Mouse (Mus musculus) kidney, postnatal 14 days (tissue): ENCODE measurements around the gene Slc25a34.

ENCODE experiments used
- DNase-seq: peaks from one replicate; pipeline ENCODE4 v3.0.0; 2022; ENCODE audit warnings: mixed read lengths

Gene Slc25a34

GRCm38 (mm10) chr4:141617299-141617698 lies 6.3 kb downstream of the Slc25a34 start:
- peak; percentile 82 for DNase-seq

DNA sequence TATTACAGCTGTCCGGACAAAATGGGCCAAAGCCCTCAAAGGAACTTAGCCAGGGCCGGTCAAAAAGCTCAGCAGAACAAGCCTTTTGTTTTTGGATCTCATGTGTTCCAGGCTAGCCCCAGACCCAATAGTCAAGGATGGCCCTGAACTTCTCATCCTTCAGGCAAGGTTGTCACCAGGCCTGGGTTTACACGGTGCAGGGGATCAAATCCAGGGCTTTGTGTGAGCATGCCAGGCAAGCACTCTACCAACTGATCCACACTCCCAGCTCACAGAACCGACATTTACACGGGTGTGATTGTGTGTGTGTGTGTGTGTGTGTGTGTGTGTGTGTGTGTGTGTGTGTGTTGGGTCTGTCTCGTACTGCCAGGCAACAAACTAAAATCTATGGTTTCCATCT lies 6.8 kb downstream of the Slc25a34 start:
- no peak for DNase-seq

DNA sequence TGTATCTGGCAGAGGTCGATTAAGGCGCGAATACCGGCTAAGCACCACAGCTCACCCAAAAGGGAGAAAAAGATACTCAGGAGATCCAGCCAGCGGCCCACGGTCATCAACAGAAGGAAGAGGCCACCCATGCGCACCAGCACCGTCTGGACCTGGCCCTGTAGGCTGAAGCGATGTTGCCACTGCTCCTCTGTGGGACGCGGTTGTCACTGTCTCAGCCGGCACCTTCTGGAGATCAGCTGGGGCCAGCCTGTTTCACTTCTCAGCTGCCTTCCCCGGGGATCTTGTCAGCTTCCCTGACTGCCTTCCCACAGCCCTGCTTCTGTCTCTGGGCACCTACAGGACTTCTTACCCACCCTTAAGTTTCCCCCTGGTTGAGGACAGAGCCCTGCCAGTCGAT lies 8.7 kb downstream of the Slc25a34 start:
- DNase-seq: no peak

DNA sequence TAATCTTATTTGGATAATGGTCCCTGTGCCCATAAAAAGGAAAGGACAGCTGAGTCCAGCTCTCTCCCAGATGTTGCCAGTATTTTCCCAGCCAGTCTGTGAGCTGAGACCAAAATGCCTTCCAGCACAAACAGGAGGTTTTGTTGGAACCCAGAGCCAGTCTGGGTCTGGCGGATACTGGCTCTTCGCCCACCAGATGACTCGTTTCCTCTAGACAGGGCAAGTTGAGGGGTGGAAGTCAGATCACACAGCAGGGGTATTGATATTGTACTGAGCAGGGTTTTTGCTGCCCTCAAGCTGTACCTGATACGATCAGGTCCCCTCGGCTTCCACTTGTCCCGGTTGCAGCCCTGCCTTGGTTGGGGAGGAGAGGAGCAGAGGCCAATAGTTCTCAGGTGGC lies 14.1 kb downstream of the Slc25a34 start:
- DNase-seq: peak; percentile 64

DNA sequence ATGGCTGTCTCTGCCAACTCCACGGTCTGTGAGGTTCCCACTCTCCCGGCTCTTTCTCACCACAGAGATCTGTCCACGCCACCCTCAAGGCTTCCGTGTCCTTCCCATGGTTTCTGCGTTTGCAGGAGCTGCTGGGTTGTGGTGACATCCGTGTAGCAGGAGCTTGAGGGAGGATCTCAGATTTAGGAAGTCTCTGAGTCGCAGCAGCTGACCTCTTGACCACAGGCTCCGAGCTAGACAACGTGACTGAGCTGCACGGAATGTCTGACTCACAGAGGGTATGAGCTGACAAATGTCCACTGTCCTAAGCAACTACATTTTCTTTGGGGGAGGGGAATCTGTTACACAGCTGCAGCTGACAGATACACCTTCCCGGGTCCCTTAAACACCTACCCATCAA lies 17.8 kb downstream of the Slc25a34 start, which contains the start of gene Fblim1:
Gene Fblim1 (minus strand): TSS at position 236 of the 400 bp plus-strand sequence.
- no peak for DNase-seq

DNA sequence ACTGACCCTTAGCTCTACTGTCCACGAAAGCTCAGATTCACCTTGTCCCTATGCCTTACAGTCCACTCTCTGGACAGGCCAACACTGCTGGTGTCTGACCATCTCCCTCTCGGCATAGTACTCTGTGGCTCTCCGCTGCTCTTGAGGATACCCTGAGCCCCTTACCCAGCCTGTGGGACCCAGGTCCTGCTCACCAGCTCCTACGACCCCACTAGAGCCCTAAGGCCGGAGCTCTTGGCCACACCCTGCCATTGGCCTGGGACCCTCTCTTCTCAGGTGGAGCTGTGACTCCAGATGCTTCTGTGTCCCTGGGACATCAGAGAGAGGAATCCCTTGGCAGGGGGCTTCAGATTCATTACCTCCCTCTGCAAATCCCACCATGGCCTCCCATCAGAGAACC lies 18.2 kb downstream of the Slc25a34 start:
- DNase-seq: no peak

DNA sequence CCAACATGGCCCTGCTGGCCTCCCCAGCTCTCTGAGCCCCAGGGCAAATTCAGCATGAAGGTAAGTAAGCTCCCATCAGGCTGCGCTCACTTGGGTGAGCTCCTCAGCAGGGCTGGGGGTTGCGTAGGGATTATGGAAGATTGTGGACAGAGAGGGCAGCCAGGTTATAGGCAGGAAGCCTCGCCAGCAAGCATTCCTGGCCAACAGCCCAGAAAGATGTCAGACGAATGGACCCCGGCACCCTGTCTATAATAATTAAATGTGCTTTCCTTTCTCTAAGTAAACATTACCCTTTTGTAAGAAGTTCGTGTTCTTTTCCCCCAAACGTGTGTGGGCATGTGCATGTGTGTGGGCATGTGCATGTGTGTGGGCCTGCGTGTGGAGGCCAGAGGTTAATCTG lies 19.1 kb downstream of the Slc25a34 start:
- DNase-seq: peak; percentile 91

DNA sequence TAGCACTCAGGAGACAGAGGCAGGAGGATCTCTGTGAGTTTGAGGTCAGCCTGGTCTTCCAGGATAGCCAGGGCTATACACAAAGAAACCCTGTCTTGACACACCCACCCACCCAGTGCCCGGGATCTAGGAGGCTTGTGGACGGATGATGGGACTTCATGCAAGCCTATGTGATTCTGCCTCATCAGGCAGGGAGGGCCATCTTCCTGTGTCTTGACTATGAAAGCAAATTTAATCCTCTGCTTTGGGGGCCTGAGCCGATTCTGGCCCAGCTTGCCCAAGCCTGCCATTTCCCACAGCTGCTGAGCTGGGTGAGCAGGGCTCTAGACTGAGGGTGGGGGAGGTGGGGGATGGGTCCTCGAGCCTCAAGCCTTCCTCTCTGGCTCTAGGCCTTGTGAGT lies 19.7 kb downstream of the Slc25a34 start:
- no peak for DNase-seq

DNA sequence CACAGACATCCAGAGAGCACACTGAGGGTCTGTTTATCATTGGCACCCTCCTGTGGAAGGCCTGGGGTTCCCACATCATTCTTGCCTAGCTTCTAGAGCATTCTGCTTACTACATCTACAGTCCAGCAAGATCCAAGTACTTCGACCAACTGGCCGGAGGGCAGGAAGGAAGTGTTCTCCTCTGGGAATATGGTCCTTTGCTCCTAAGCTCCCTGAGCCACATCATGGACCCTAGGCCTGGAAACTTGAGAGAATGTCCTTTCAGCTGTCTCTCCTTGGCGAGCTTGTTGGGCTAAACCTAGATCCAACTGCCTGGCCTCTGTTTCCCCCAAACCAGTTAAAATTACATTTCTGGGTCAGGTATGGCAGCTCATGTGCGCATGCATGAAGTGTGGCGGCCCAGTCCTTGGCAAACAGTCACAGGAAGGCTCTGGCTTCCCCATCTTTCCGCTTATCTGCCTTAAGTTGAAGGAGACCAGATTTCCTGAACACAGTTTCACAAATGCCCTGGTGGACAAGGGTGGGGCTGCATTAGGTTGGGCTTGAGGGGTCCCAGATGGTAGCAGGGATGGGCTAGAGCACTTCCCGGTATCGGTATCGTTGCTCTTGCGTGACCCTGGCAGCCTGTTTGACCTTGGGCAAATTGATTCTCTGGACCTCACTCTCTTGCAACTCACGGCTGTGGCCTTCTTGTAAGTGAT lies 20.9 kb downstream of the Slc25a34 start:
- peak; percentile 54 for DNase-seq

- no peak for DNase-seq
Observed at GRCm38 (mm10) chr4:141601148-141601862, 22.3 kb downstream of the Slc25a34 start.

DNA sequence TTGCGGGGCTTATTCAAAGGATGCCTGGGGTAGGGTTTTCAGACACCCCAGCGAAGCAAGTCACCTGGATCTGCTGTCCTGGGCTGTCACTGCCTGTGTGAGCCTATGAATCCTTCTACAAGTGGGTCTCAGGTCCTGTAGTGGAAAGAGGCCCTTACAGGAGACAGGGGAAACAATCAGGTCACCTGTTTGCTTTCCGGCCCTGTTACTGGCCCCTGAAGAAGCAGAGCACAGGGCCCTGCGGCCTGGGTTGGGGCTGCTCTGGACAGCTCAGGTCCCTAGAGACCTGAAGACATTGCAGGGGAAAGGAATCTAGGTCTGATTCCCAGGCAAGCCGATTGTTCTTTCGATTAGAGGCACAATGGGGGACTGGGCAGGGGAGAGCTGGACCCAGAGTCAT lies 23.3 kb downstream of the Slc25a34 start:
- no peak for DNase-seq

DNA sequence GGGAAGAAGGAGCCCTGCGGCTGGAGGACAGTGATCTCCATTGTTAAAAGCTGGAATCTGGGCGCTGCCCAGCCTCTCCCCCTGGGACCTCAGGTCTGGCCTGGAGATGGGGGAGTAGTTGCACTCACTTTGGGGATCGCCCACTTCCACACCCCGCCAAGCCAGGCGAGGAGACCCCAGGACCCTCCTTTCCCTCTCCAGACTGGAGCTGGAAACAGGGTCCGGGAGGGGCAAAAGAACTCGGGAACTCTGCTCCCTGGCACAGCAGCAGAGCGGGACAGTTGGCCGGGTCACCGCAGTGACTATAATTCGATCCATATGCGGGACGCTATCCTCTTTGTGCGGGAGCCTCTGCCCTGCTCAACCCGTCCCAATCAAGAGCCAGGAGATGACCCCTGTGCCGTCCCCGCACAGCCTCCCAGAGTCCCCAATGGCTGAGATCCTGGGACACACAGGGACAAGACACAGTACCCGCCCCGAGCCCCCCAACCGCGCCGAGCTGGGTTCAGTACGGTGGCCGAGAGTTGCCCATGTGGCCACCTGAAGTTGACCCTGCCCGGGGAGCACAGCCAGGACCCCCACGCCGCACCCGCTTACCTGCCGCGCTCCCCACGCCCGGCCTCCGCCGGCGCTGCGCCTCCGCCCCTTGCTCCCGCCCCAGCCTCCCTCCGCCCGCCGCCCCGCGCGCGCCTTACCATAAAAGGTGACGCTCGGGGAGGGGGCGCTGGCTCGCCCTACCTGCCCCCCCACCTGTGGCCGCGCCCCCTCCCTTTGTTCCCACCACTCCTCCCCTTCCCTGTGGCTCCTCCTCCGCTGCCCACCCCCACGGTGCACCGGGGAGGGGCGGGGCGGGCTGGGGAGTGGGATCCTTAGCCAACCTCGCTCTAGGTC lies 24.1 kb downstream of the Slc25a34 start:
- peak; percentile 54 for DNase-seq

DNA sequence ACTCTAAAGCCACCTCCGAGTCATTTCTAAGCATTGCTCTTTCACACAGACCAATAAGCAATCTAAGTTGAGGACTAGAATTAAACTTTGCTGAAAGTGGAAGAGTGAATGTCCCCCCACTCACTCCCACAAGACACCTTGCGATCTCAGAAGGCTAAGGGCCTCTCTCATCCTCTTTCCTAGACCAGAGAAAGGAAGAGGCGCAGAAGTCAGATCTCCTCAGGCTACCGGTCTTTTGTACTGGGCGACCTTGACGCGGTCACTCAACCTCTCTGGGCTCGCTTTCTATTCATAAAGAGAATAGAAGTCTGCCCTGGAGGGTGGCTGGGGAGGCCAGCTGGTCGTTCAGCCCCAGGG lies 24.7 kb downstream of the Slc25a34 start:
- DNase-seq: no peak

- DNase-seq: peak; percentile 83
Observed at GRCm38 (mm10) chr4:141598199-141598893, 25.3 kb downstream of the Slc25a34 start.

- no peak for DNase-seq
Observed at GRCm38 (mm10) chr4:141596700-141597328, 26.8 kb downstream of the Slc25a34 start.

- DNase-seq: peak; percentile 70
Observed at GRCm38 (mm10) chr4:141595605-141596268, 27.9 kb downstream of the Slc25a34 start.

DNA sequence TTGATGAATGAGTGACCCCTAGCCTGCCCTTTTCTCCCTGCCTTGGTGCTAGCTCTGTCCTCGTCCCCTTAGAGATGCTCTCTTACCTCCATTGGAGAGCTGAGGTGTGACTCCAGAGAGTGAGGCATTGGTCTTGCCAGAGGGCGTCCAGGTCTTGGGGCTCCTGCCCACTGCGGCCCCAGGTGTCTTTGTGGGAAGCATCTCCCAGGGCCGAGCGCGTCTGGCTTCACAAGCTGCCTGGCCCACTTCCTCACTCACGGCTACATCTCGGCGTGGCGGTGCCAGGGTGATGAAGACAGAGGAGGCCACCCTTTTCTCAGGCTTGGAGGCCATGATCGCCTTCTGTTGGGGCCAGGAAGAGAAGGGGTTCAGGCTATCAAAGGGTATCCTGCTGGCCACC lies 28.5 kb downstream of the Slc25a34 start:
- DNase-seq: no peak

DNA sequence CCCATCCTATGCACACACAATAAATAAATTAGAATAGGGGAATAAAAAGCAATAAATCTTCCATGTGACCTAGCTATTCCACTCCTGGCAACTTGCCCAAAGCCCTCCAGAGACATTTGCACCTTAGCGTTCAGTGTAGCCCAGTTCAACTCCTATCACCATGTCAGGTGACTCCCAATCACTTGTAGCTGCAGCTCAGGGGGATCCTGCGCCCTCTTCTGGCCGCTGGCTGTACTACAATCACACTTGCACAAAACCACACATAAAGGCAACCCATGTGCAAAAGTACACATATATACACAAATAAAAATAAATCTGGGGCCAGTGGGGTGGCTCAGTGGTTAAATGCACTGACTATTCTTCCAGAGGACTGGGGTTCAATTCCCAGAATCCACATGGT lies 32.1 kb downstream of the Slc25a34 start:
- DNase-seq: no peak

DNA sequence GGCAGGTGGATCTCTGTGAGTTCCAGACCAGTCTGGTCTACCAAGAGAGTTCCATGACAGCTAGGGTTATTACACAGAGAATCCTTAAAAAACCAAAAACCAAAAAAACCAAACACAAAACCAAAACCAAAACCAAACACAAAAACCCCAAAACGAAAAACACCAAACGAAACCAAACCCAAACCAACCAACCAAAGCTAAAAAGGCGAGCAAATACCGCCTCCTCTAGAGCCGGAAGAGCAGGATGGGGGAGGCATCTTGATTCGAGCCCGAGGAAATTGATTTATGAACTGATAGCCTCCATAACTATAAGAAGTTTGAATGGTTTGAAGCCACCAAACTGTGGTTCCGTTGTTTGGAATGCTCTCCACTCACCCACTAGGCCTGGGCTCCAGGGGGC lies 39.7 kb downstream of the Slc25a34 start:
- no peak for DNase-seq

DNA sequence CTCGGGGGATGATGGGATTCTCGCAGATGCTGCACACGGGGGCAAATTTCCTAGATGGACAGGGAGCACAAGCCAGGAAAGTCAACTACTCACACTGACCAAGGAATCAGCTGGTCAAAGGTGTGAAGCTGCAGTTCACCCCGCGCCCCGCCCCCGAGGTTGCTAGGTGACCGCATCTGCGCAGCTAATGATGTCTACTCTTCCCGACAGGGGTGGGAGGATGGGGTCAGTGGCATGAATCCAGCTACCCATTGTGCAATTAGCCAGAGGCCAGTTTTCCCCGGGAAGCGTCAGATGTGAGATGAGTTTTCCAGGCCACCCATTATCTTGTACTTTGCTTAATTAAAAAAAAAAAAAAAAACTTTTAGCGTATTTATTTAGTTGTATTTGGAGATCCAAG lies 42.6 kb downstream of the Slc25a34 start:
- DNase-seq: no peak

- no peak for DNase-seq
Observed at GRCm38 (mm10) chr4:141578833-141579232, 44.8 kb downstream of the Slc25a34 start.

DNA sequence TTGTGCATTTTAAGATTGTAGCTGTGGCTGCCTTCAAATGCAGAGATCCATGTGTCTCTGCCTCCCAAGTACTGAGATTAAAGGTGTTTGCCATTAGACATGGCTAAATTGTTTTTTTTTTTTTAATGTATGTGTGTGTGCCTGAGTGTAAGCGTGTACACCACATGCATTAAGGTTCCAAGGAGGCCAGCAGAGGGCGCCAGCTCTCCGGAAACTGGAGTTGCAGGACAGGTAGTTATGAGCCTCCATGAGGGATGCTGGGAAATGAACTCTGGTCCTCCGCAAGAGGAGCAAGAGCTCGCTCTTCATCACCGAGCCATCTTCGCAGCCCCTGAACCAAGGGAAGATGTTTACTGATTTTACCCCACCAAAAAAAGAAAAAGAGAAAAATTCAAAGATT lies 46.7 kb downstream of the Slc25a34 start:
- no peak for DNase-seq
